Mouse (Mus musculus) activated CD4-positive, CD25-positive, alpha-beta regulatory T cell (primary cell): Measurements from ENCODE around the gene Dffb. TPM values are rescaled to one million over a fixed set of nuclear protein-coding genes. Genes with fewer than 3 reads are reported as not detected.

Source experiments
- polyA plus RNA-seq, 2 experiments: library from polyadenylated mRNA; unstranded; fragments of 100-300 nt; shearing (Covaris generic); gene quantifications; one replicate each; pipeline ENCODE4 v1.2.1; 2017

Dffb gene
- polyA plus RNA-seq, result 10 to 100 TPM; 21.2 to 25.6 TPM

GRCm38 (mm10) chr4:153974431-153975291 lies at the start of gene Dffb, which contains the start of gene Cep104:
Gene Dffb, minus strand, starts transcription at chr4:153975126.
Gene Cep104, plus strand, starts transcription at chr4:153975194.

GRCm38 (mm10) chr4:154011646-154012089 lies 36.7 kb upstream of the Dffb start, which contains the start of gene Lrrc47:
Gene Lrrc47, plus strand, starts transcription at chr4:154011731.

GRCm38 (mm10) chr4:153956569-153957405 lies 18.1 kb downstream of the Dffb start, which contains the start of gene A430005L14Rik:
Gene A430005L14Rik, plus strand, starts transcription at chr4:153957237.

Other genes with a start within 250 kb of the Dffb start
- 10 to 100 TPM; 58.6 to 63.0 TPM for gene A430005L14Rik, start 17.9 kb downstream of the Dffb start, polyA plus RNA-seq
- 10 to 100 TPM in 1 of 2 experiments, 1 to 10 TPM in 1; 8.7 to 10.2 TPM for gene Cep104, start 68 bp upstream of the Dffb start, polyA plus RNA-seq
- 10 to 100 TPM; 36.6 to 53.8 TPM for gene Lrrc47, start 36.6 kb upstream of the Dffb start, polyA plus RNA-seq
- gene Smim1, start 51.1 kb upstream of the Dffb start, polyA plus RNA-seq, result 1 to 10 TPM in 1 of 2 experiments, under 1 TPM in 1; 0.16 to 1.1 TPM
- not detected for gene Ccdc27, start 67.6 kb upstream of the Dffb start, polyA plus RNA-seq
- under 1 TPM; 0.25 to 0.74 TPM for gene Trp73, start 165.1 kb upstream of the Dffb start, polyA plus RNA-seq
- 10 to 100 TPM; 31.6 to 44.9 TPM for gene Wrap73, start 167.2 kb upstream of the Dffb start, polyA plus RNA-seq
- gene Tprgl, start 185.5 kb upstream of the Dffb start, polyA plus RNA-seq, result 100 to 1,000 TPM; 311 to 335 TPM
- gene Megf6, start 195.6 kb upstream of the Dffb start, polyA plus RNA-seq, result not detected